ENCODE assay signal across 14 mouse cellular contexts in genomic region chr17:85961653-85962052, GRCm38 (mm10).
"Had no signal": no experiment of that assay in that cellular context is flagged by ENCODE, and none has a peak within 500 bp of the region (broad histone marks: within the 10 kb centered on the region; RNA-seq: fewer than 3 reads in every experiment).

No protein-coding gene starts in this region.

- H3K4me3 ChIP-seq: kidney, embryonic 15.5 days; limb, embryonic 13.5 days; midbrain, embryonic 15.5 days; neural tube, embryonic 13.5 days; stomach, embryonic 15.5 days had no signal

- H3K27ac ChIP-seq: kidney, embryonic 15.5 days; limb, embryonic 13.5 days; liver, embryonic 14.5 days; midbrain, embryonic 15.5 days; neural tube, embryonic 13.5 days; stomach, embryonic 15.5 days had no signal

- H3K27me3 ChIP-seq: limb, embryonic 13.5 days; midbrain, embryonic 15.5 days; neural tube, embryonic 13.5 days; stomach, embryonic 15.5 days had no signal

- H3K36me3 ChIP-seq: kidney, embryonic 15.5 days; limb, embryonic 13.5 days; midbrain, embryonic 15.5 days; neural tube, embryonic 13.5 days; stomach, embryonic 15.5 days had no signal

- H3K4me1 ChIP-seq: kidney, embryonic 15.5 days; stomach, embryonic 15.5 days had no signal

- DNase-seq: kidney, adult 11 months; kidney, postnatal 14 days; layer of hippocampus, adult 9-11 months; lung, adult 18-20 months; retina, postnatal 1 day; right cerebral cortex, postnatal 4 days; thymus, adult 18-20 months; thymus, postnatal 14 days had no signal
